Mouse (Mus musculus) forebrain, embryonic 14.5 days (tissue): ENCODE data around the gene Gm17268. TPM values are rescaled to one million over a fixed set of nuclear protein-coding genes. Genes with fewer than 3 reads are reported as not detected.

Experiments
- ATAC-seq: fragments of 200-750 bp; cut with Nextera tagmentation; 2 replicates; pipeline ENCODE4 v1.8.0; 2017; ENCODE audit warnings: mild to moderate bottlenecking, moderate library complexity
- DNase-seq: peaks from one replicate; pipeline ENCODE4 v3.0.0-alpha.2; 2015; ENCODE audit warnings: low spot score
- H3K27ac ChIP-seq: fragments of 300-500 bp; sonication (generic); 2 replicates; pipeline ENCODE4 v1.5.1; 2014; ENCODE audit warnings: low read depth, mild to moderate bottlenecking, control low read depth, low read length, moderate library complexity
- H3K27me3 ChIP-seq: fragments of 300-500 bp; sonication (generic); replicated peaks from 2 replicates; pipeline ENCODE4 v1.6.1; 2014; ENCODE audit warnings: low read length, control low read depth, mixed read lengths; ENCODE audit not compliant: control insufficient read depth, insufficient read depth
- H3K36me3 ChIP-seq: fragments of 300-500 bp; sonication (generic); 2 replicates; pipeline ENCODE4 v1.6.1; 2014; ENCODE audit warnings: low read length, control low read depth; ENCODE audit not compliant: control insufficient read depth, insufficient read depth
- H3K4me1 ChIP-seq: fragments of 300-500 bp; sonication (generic); 2 replicates; pipeline ENCODE4 v1.6.1; 2014; ENCODE audit warnings: antibody characterized with exemption, low read length, control low read depth; ENCODE audit not compliant: control insufficient read depth, insufficient read depth
- H3K4me2 ChIP-seq: fragments of 300-500 bp; sonication (generic); 2 replicates; pipeline ENCODE4 v1.6.1; 2014; ENCODE audit warnings: mild to moderate bottlenecking, control low read depth, low read length
- H3K4me3 ChIP-seq: fragments of 300-500 bp; sonication (generic); 2 replicates; pipeline ENCODE4 v1.5.1; 2014; ENCODE audit warnings: low read depth, low read length, control low read depth
- H3K9ac ChIP-seq: fragments of 300-500 bp; sonication (generic); 2 replicates; pipeline ENCODE4 v1.6.1; 2014; ENCODE audit warnings: mild to moderate bottlenecking, low read length, control low read depth, moderate library complexity
- H3K9me3 ChIP-seq: fragments of 300-500 bp; sonication (generic); replicated peaks from 2 replicates; pipeline ENCODE4 v1.6.1; 2016; ENCODE audit warnings: low read length, control low read depth, mixed read lengths; ENCODE audit not compliant: control insufficient read depth
- WGBS: fragments of 180-500 bp; shearing (Covaris S2); extraction: QIAGEN DNeasy Blood & Tissue Kit; methylation state at CpG from one replicate; pipeline ENCODE4 v1.1.7; 2014; 5-methylcytosine and 5-hydroxymethylcytosine counted together
- polyA plus RNA-seq: library from polyadenylated mRNA; unstranded; fragments of >200 nt; fragmentation: Nextera tagmentation; extraction: Ambion mirVana; gene quantifications from 2 replicates; pipeline ENCODE4 v1.2.1, GENCODE M21; 2014

Gm17268 gene
- polyA plus RNA-seq, result not detected in 2 replicates

DNA sequence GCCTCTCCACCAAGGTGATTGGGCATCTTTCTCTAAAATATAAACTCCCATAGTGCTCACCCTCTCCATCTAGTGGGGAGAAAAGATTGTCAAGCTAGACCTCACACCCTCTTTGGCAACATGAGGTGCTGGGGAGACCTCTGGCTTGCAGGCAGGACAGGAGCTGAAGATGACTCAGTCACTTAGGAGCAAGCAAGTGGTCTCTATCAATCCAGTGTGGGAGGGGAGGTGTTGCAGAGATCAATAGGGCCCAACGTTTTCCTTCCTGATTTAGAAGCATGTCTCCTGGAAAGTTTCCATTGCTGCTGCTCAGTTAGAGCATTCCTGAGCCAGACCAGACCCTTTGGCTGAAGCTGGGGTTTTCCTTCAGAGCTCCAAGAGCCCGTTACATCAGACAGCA, at the start of gene Gm17268:
Gene Gm17268, minus strand, starts transcription at position 28 of the 400 bp plus-strand sequence.
- no peak for ATAC-seq
- H3K4me3 ChIP-seq, result no peak within 1 kb of the TSS
- no peak within 1 kb of the TSS for H3K27ac ChIP-seq
- 54% methylated on average over 2 of the region's 2 CpGs for WGBS
- H3K4me2 ChIP-seq, result no peak within 1 kb of the TSS
- no peaks in the 10 kb centered on the region for H3K4me1 ChIP-seq
- no peak for DNase-seq
- H3K27me3 ChIP-seq, result no peaks in the 10 kb centered on the region
- no peaks in the 10 kb centered on the region for H3K9me3 ChIP-seq
- H3K9ac ChIP-seq, result no peak within 1 kb of the TSS
- no peaks in the 10 kb centered on the region for H3K36me3 ChIP-seq

DNA sequence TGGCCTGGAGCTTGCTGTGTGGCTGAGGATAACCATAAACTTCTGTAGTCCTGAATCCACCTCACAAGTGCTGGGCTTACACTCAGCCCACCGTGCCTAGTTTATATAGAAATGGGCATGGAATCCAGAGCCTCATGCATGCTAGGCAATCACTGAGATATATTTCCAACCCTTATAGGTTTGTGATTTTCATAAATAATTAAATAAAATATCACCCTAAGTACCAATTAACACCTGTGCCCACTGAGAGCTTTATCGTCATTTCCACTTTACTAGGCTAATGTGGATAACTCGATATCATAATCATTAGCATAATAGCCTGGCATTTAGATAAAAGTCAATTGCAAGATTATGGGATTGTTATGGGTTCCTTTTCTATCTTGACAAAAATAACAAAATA, 46.0 kb upstream of the Gm17268 start:
- H3K27me3 ChIP-seq, result no peaks in the 10 kb centered on the region
- no peaks in the 10 kb centered on the region for H3K36me3 ChIP-seq
- no peaks in the 10 kb centered on the region for H3K4me1 ChIP-seq
- H3K9ac ChIP-seq, result no peak overlapping the region
- no peak for ATAC-seq
- DNase-seq, result no peak
- H3K27ac ChIP-seq, result no peak overlapping the region
- no peaks in the 10 kb centered on the region for H3K9me3 ChIP-seq
- no peak overlapping the region for H3K4me2 ChIP-seq
- no peak overlapping the region for H3K4me3 ChIP-seq
- 88% methylated on average over 3 of the region's 3 CpGs for WGBS

DNA sequence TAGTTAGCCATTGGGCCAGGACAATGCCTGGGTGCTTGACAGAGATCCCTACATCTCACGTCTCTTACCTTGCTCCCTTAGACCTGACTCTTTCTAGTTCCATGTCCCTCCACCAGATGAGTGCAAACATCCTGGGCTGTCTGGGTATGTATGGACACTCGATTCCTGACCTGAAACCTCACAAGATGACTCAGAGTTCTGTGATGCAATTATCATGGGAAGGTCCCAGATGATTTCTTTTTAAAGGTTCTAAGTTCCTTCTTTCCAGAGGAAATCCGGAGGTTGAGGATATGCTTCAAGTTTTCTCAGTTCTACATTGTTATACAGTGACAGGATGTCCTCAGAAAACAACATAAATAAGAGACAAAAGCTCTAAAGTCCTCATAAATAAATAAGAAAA, 42.5 kb upstream of the Gm17268 start:
- ATAC-seq (no peak), DNase-seq (no peak)
- Histone ChIP-seq H3K4me1 (no peaks in the 10 kb centered on the region), H3K27ac (no peak overlapping the region), H3K4me2 (no peak overlapping the region), H3K27me3 (no peaks in the 10 kb centered on the region), H3K36me3 (no peaks in the 10 kb centered on the region), H3K9me3 (no peaks in the 10 kb centered on the region), H3K4me3 (no peak overlapping the region), H3K9ac (no peak overlapping the region)
- 87% methylated on average over 3 of the region's 3 CpGs for WGBS

DNA sequence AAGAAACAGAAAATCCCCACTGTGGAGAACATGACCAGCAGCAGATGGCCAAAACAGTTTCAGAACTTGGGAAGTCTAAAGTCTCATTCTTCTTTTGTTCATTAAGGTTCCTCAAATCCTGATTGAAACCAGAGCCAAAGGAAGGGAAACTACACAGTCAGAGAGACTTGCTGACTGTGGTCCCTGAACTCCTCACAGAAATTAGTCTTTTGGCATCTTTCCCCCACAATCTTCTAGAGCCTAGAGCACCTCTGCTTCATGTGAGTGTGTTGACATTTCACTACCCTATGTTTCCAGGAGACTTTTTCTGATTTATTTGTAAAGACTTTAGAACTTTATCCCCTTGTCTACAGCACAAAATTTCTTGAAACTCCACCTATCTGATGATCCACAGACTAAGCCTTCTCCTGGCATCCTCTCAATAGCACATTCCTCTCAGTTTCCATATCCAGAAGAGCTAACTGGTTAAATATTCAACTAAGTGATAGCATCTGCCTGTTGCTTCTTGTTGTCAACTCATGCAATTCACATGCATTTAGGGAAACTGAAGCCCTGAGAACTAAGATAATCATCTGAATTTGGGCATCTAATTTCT, 39.9 kb upstream of the Gm17268 start:
- Histone ChIP-seq H3K27ac (no peak overlapping the region), H3K4me1 (no peaks in the 10 kb centered on the region), H3K4me2 (no peak overlapping the region), H3K4me3 (no peak overlapping the region), H3K36me3 (no peaks in the 10 kb centered on the region), H3K27me3 (no peaks in the 10 kb centered on the region), H3K9ac (no peak overlapping the region), H3K9me3 (no peaks in the 10 kb centered on the region)
- ATAC-seq, result no peak
- no peak for DNase-seq

- H3K4me2 ChIP-seq, result no peak overlapping the region
- no peak overlapping the region for H3K9ac ChIP-seq
- H3K9me3 ChIP-seq, result no peaks in the 10 kb centered on the region
- ATAC-seq (no peak), DNase-seq (no peak)
- H3K36me3 ChIP-seq, result no peaks in the 10 kb centered on the region
- 80% methylated on average over 3 of the region's 3 CpGs for WGBS
- H3K4me3 ChIP-seq, result no peak overlapping the region
- H3K27ac ChIP-seq, result no peak overlapping the region
- no peaks in the 10 kb centered on the region for H3K4me1 ChIP-seq
- H3K27me3 ChIP-seq, result no peaks in the 10 kb centered on the region
Observed at GRCm38 (mm10) chr11:82077031-82077430, 38.7 kb upstream of the Gm17268 start.

DNA sequence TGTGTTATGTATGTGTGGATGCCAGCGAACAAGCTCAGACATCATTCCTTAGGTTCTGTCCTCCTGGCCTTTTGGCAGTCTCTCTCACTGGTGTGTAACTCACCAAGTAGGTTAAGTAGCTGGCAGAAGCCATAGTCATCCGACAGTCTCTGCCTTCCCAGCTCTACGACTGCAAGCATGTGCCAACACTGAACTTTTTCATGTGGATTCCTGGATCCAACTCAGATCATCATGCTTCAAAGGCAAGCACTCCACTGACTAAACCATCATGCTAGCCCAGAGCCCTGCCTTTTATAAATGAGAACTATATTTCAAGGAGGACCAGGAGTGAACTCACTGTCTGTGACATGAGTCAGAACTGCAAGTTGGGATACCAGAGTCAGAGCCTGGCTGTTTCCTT, 35.3 kb upstream of the Gm17268 start:
- H3K4me3 ChIP-seq, result no peak overlapping the region
- DNase-seq, result no peak
- no peak overlapping the region for H3K27ac ChIP-seq
- H3K4me2 ChIP-seq, result no peak overlapping the region
- H3K36me3 ChIP-seq, result no peaks in the 10 kb centered on the region
- H3K9me3 ChIP-seq, result no peaks in the 10 kb centered on the region
- no peak overlapping the region for H3K9ac ChIP-seq
- no peak for ATAC-seq
- no peaks in the 10 kb centered on the region for H3K4me1 ChIP-seq
- no peaks in the 10 kb centered on the region for H3K27me3 ChIP-seq
- WGBS, result 79% methylated on average over 3 of the region's 3 CpGs

DNA sequence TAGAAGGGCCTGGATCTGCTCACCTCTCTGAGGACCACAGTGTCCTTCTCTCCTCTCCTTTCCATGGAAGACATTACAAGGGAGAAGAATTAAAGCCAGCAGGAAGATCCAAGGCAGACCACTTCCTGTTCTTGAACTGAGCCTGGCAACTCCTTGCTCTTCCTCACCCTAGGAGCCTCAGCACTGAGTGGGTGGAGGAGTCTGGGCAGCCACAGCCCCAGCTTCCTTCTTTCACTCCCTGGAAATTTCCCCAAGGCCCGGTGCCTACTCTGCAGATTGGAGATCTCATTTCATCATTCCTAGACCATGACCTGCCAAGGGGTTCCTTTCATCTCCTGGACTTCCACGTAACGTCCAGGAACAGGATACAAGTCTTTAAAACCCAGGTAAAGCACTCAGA, 34.6 kb upstream of the Gm17268 start:
- Histone ChIP-seq H3K9me3 (no peaks in the 10 kb centered on the region), H3K27ac (no peak overlapping the region), H3K4me2 (no peak overlapping the region), H3K4me1 (no peaks in the 10 kb centered on the region), H3K36me3 (no peaks in the 10 kb centered on the region), H3K9ac (no peak overlapping the region), H3K4me3 (no peak overlapping the region), H3K27me3 (no peaks in the 10 kb centered on the region)
- 83% methylated on average over 3 of the region's 3 CpGs for WGBS
- ATAC-seq (no peak), DNase-seq (no peak)

GRCm38 (mm10) chr11:82072374-82072773, 34.0 kb upstream of the Gm17268 start:
- Histone ChIP-seq H3K4me1 (no peaks in the 10 kb centered on the region), H3K27me3 (no peaks in the 10 kb centered on the region), H3K9me3 (no peaks in the 10 kb centered on the region), H3K9ac (no peak overlapping the region), H3K27ac (no peak overlapping the region), H3K4me2 (no peak overlapping the region), H3K36me3 (no peaks in the 10 kb centered on the region), H3K4me3 (no peak overlapping the region)
- no peak for ATAC-seq
- WGBS, result 86% methylated on average over 1 of the region's 1 CpGs
- DNase-seq, result no peak

GRCm38 (mm10) chr11:82071076-82071475, 32.7 kb upstream of the Gm17268 start:
- Histone ChIP-seq H3K27ac (no peak overlapping the region), H3K4me2 (no peak overlapping the region), H3K9me3 (no peaks in the 10 kb centered on the region), H3K27me3 (no peaks in the 10 kb centered on the region), H3K4me3 (no peak overlapping the region), H3K9ac (no peak overlapping the region), H3K4me1 (no peaks in the 10 kb centered on the region), H3K36me3 (no peaks in the 10 kb centered on the region)
- DNase-seq (no peak), ATAC-seq (no peak)
- 78% methylated on average over 3 of the region's 3 CpGs for WGBS
